Mouse (Mus musculus): ENCODE results near the gene 2010111I01Rik. TPM values are rescaled to one million over a fixed set of nuclear protein-coding genes. Genes with fewer than 3 reads are reported as not detected.

2010111I01Rik gene
- polyA plus RNA-seq, 1 experiment from 2014 or later = 93.5 TPM

DNA sequence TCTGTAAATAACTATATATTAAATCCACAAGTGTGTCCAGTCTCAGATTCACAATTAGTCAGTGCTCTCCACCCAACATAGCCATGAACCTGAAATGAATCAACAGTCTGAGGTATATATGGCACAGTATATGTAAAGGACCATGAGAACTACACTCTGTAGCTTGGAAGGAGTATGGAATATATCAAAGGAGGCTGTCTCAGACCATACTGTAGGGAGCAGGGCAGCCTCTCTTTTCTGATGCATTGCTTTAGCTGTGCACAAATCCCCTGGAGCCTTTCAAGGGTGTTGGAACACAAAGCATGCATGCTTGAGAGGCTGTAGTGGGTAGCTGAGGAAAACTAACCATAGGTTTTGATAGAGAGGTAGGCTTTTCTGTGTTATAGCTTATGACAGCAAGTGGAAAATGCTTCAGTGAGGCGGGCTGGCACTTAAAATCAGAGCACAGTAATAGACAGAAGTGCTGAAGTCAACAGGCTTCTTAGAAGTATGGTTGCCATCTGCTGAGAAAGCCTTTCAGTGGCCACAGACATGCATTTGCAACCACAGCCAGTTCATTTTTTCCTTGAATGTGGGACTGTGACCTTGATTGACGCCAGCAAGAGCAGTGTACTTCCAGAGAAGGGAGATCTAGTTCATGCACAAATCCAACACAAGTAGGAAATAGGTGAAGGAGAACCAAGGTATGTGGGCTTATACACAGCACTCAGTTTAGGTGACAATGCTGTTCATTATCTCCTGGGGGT, 45.8 kb downstream of the 2010111I01Rik start:
- ATAC-seq = no peak
- Histone ChIP-seq H3K9me3 (no peaks in the 10 kb centered on the region), H3K4me1 (replicated peaks) (no peaks in the 10 kb centered on the region), H3K4me2 (replicated peaks) (no peak overlapping the region), H3K27ac (no peak overlapping the region), H3K4me3 (replicated peaks) (no peak overlapping the region), H3K27me3 (replicated peaks) (no peaks in the 10 kb centered on the region), H3K36me3 (no peaks in the 10 kb centered on the region), H3K9ac (no peak overlapping the region)
- 78% methylated on average over 2 of the region's 2 CpGs for WGBS

DNA sequence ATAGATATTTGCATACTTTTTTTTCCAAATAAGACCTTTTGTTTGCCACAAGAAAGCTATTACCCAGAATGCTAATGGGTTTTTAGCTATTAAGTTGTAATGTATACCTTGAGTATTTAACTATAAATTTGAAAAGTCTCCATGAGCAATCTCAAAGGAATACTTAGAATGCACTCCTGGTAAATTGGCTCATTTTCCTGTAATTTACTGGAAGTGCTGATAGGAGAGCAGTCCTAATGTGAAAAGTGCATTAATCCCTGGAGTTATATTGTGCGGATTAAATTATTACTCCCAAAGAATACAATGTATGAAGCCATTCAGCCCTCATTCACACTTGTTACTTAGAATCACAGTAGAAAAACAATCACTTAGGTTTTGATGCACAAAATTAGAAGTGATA, 49.7 kb downstream of the 2010111I01Rik start:
- WGBS = 94% methylated on average over 1 of the region's 1 CpGs
- no peak overlapping the region for H3K4me3 ChIP-seq (replicated peaks)
- H3K9me3 ChIP-seq = no peaks in the 10 kb centered on the region
- no peak for ATAC-seq
- no peaks in the 10 kb centered on the region for H3K36me3 ChIP-seq
- no peak overlapping the region for H3K27ac ChIP-seq
- H3K4me1 ChIP-seq (replicated peaks) = no peaks in the 10 kb centered on the region
- no peaks in the 10 kb centered on the region for H3K27me3 ChIP-seq (replicated peaks)
- H3K4me2 ChIP-seq (replicated peaks) = no peak overlapping the region
- H3K9ac ChIP-seq = no peak overlapping the region

DNA sequence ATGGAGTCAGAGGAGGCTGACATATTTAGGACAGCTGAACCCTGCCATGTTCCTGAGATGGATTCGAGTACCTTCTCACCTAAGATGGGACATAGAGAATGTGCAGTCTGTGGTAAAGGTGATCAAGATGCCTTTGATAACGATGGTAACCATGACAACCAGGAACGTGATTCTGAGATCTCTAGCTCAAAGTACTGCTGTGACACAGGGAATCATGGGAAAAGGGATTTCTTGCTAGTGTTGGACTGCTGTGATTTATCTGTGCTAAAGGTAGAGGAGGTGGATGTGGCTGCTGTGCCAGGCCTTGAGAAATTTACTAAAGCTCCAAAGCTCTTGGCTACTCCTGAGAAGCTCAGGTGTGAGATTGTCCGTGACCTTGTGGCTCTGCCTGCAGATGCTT, 50.7 kb downstream of the 2010111I01Rik start:
- H3K36me3 ChIP-seq = no peaks in the 10 kb centered on the region
- H3K4me2 ChIP-seq (replicated peaks) = no peak overlapping the region
- H3K27me3 ChIP-seq (replicated peaks) = no peaks in the 10 kb centered on the region
- no peak overlapping the region for H3K27ac ChIP-seq
- no peak for ATAC-seq
- H3K9ac ChIP-seq = no peak overlapping the region
- no peaks in the 10 kb centered on the region for H3K9me3 ChIP-seq
- H3K4me1 ChIP-seq (replicated peaks) = no peaks in the 10 kb centered on the region
- no peak overlapping the region for H3K4me3 ChIP-seq (replicated peaks)
- 76% methylated on average over 4 of the region's 4 CpGs for WGBS

DNA sequence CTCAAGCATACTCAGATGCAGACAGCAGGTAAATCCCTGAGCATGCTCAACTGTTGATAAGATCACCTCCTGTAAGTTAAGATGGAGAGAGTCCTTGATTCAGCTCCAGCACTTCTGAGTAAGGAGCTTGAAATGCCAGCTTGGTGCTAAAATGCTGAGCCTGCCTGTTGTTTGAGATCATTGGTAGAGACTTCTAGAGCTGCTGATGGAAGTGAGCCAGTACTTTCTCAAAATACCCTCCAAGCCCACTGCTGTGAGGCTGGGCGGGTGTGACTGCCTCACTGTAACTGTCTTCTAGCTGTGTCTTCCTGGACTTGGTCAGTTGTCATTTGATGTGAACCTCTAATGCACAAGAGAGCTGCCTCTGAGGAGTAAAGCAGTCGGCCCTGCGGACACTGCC, 51.4 kb downstream of the 2010111I01Rik start:
- Histone ChIP-seq H3K36me3 (no peaks in the 10 kb centered on the region), H3K9ac (no peak overlapping the region), H3K4me3 (replicated peaks) (no peak overlapping the region), H3K9me3 (no peaks in the 10 kb centered on the region), H3K4me1 (replicated peaks) (no peaks in the 10 kb centered on the region), H3K4me2 (replicated peaks) (no peak overlapping the region), H3K27ac (no peak overlapping the region), H3K27me3 (replicated peaks) (no peaks in the 10 kb centered on the region)
- 87% methylated on average over 3 of the region's 3 CpGs for WGBS
- ATAC-seq = no peak

DNA sequence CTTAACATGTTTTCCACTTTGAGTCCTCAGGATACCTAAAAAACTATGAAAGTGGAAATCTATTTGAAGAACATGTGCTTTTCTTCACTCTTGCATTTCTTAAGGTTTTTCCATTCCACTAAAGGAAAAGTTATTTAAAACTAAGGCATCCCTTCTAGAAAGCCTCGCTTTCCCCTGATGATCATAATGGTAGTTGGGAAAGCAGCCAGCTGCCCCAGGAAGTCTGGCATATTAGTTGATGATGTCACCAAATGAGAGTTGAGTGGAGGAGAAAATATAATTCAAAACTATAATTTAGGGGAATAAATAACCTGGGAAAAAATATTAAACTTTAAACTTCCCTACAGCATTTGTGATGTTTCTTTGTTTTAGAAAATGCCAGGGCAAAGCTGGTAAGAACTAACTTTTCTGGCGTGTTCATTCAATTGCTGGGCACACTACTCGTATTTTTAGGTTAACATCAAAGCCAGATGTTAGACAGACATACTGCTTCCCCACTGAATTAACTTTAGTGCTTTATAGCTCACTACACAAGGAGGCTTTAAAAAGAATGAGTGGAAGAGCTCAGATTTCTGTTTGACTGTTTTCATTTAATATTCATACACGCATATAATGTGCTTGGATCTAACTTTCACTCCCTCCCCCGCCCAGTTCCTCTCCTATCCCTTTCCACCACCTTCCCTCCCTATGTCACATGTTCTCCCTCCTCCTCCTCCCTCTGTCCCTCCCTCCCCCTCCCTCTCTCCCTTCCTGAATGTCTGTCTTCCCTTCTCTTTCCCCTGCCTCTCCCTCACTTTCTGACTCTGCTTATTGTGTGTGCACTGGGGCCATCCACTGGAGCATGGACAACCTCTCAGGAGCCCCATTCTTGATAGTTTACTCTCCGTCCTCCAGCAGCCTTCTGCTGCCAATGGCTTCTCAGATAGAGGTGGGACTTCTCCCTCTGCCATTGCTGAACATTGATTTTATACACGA, 58.8 kb downstream of the 2010111I01Rik start:
- Histone ChIP-seq H3K36me3 (no peaks in the 10 kb centered on the region), H3K9ac (no peak overlapping the region), H3K4me2 (replicated peaks) (no peak overlapping the region), H3K27me3 (replicated peaks) (no peaks in the 10 kb centered on the region), H3K4me1 (replicated peaks) (0 out of 2 replicates have a peak, but pooled peaks cover 3% of the 10 kb centered on the region), H3K4me3 (replicated peaks) (no peak overlapping the region), H3K27ac (0 out of 2 replicates have a peak overlapping the region, but pooled peaks have one; percentile 27), H3K9me3 (no peaks in the 10 kb centered on the region)
- no peak; the same call in 1 of the 2 replicates for ATAC-seq
- WGBS = 44% methylated on average over 7 of the region's 7 CpGs

DNA sequence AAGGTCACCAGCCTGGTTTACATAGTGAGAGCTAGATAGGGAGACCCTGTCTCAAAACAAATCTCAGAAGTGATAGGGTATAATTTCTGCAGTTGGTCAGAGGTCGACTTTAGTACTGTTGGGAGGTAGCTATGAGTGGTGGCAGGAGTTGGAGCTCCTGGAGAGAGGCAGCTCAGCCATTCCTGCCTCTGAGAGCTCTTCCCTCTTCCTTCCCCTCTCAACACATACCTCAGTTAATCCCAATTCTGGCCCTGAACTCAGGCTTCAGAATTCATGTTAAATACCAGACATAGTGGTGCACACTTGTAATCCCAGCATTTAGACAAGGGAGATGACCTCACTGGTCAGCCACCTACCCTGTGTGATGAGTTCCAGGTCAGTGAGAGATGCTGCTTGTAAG, 65.3 kb downstream of the 2010111I01Rik start:
- no peak overlapping the region for H3K27ac ChIP-seq
- 42% methylated on average over 1 of the region's 1 CpGs for whole genome bisulfite sequencing
- no peak overlapping the region for H3K9ac ChIP-seq
- no peaks in the 10 kb centered on the region for H3K9me3 ChIP-seq
- no peaks in the 10 kb centered on the region for H3K4me1 ChIP-seq (replicated peaks)
- H3K36me3 ChIP-seq = no peaks in the 10 kb centered on the region
- H3K27me3 ChIP-seq (replicated peaks) = no peaks in the 10 kb centered on the region
- no peak overlapping the region for H3K4me3 ChIP-seq (replicated peaks)
- H3K4me2 ChIP-seq (replicated peaks) = no peak overlapping the region
- no peak for ATAC-seq

DNA sequence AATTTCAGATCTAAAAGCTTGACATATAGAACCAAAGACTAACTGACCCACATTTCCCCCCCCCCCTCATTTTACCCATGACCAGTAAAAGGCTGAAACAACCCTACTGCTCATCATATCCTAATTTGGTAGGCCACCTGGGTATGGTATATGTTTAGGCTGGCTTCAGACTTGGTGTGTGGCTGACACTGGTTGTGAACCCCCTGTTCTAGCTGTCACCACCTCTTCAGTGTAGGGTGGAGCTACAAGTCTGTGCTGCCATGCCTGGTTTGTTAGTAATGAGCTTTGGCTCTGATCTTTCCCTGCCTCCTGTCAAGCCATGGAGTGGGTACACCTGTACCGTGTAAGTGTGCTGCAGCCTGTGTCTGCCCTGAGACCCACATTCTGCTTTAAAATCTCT, 66.6 kb downstream of the 2010111I01Rik start:
- no peaks in the 10 kb centered on the region for H3K27me3 ChIP-seq (replicated peaks)
- H3K4me1 ChIP-seq (replicated peaks) = no peaks in the 10 kb centered on the region
- H3K9ac ChIP-seq = no peak overlapping the region
- H3K36me3 ChIP-seq = no peaks in the 10 kb centered on the region
- no peak overlapping the region for H3K4me2 ChIP-seq (replicated peaks)
- WGBS = 84% methylated on average over 1 of the region's 1 CpGs
- no peaks in the 10 kb centered on the region for H3K9me3 ChIP-seq
- H3K4me3 ChIP-seq (replicated peaks) = no peak overlapping the region
- ATAC-seq = no peak
- H3K27ac ChIP-seq = no peak overlapping the region

DNA sequence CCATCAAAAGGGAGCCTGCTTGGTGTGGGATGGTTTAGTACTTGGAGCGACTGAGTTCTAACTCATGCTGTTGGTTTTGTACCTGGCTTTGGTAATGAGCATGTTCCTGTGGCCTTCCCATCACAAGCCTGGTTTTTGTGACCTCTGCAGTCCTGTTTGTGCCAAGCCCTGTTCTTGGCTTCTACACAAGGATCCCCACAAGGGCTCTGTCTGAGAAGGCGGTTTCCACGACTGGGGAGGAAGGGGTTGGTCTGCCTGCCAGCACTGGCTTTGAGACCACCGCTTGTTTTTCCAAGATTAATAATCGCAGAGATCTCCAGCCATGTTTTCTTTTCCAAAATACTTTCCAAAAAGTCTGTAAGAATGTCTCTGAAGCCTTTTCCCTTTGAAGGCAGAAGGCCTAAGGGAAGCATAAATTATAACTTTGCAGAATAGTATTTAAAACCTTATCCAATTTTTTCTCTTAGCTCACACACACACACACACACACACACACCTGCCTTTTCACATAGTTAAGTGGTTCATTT, 67.7 kb downstream of the 2010111I01Rik start:
- Histone ChIP-seq H3K4me3 (replicated peaks) (no peak overlapping the region), H3K4me2 (replicated peaks) (no peak overlapping the region), H3K4me1 (replicated peaks) (no peaks in the 10 kb centered on the region), H3K27ac (no peak overlapping the region), H3K9ac (no peak overlapping the region), H3K36me3 (no peaks in the 10 kb centered on the region), H3K27me3 (replicated peaks) (no peaks in the 10 kb centered on the region), H3K9me3 (no peaks in the 10 kb centered on the region)
- no peak for ATAC-seq
- WGBS = 73% methylated on average over 5 of the region's 5 CpGs

DNA sequence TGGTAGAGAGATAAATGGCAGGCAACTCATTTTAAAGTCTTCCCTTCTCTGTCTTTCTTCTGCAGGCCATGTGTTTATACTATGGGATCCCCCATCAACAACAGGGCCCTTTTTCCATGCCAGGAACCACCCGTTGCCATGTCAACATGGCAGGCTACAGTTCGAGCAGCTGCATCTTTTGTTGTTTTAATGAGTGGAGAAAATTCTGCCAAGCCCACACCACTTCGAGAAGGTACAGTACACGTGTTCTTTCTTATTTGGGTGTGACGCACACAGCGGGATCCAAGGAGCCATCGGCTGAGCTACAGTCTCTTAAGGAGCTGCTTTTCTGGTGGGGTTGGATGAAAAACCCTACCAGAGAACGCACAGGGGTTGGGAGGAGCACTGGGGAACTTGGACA, 68.3 kb downstream of the 2010111I01Rik start:
- 65% methylated on average over 8 of the region's 8 CpGs for WGBS
- Histone ChIP-seq H3K4me3 (replicated peaks) (no peak overlapping the region), H3K9me3 (no peaks in the 10 kb centered on the region), H3K27ac (no peak overlapping the region), H3K9ac (no peak overlapping the region), H3K36me3 (no peaks in the 10 kb centered on the region), H3K4me1 (replicated peaks) (0 out of 2 replicates have a peak, but pooled peaks cover 2% of the 10 kb centered on the region), H3K27me3 (replicated peaks) (no peaks in the 10 kb centered on the region), H3K4me2 (replicated peaks) (no peak overlapping the region)
- ATAC-seq = no peak

DNA sequence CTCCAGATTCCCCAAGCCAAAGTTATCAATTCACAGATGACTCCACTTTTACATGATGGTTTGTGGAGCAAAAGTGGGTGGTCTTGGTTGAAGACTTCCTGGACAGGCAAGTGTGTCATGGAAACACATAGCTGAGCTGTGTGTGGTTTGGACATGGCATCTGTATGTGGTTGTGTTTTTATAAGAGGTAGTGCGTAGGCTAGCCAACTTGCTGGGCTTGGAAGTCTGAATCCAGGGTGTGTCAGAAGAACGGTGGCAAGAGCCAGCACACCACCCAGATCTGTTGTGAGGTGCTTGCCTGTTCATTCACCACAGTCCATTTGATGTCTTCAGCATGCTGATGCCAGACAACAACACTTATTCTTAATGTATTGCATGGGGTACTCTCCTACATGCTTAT, 68.7 kb downstream of the 2010111I01Rik start:
- Histone ChIP-seq H3K9ac (no peak overlapping the region), H3K4me2 (replicated peaks) (no peak overlapping the region), H3K9me3 (no peaks in the 10 kb centered on the region), H3K27ac (no peak overlapping the region), H3K4me1 (replicated peaks) (0 out of 2 replicates have a peak, but pooled peaks cover 2% of the 10 kb centered on the region), H3K36me3 (no peaks in the 10 kb centered on the region), H3K4me3 (replicated peaks) (no peak overlapping the region), H3K27me3 (replicated peaks) (no peaks in the 10 kb centered on the region)
- WGBS = 90% methylated on average over 2 of the region's 2 CpGs
- ATAC-seq = no peak

DNA sequence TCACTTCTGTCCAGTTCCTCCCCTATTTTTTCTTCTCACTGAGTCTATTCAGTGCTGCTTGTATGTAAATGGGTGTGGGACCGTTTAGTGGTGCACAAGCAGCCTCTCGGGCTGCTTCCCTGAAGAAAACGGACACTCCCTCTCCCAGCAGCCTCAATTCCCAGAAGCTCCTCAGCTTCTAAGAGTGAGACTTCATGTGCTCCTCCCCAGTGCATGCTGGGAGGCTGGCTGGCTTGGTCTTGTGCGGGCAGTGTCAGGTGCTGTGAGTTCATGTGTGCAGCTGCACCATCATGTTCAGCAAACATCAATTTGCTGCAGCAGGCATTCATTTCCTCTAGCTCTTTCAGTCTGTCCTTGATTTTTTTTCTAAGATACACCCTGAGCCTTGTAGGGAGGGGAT, 70.0 kb downstream of the 2010111I01Rik start:
- Histone ChIP-seq H3K9me3 (no peaks in the 10 kb centered on the region), H3K27me3 (replicated peaks) (no peaks in the 10 kb centered on the region), H3K4me3 (replicated peaks) (no peak overlapping the region), H3K9ac (no peak overlapping the region), H3K27ac (no peak overlapping the region), H3K36me3 (no peaks in the 10 kb centered on the region), H3K4me1 (replicated peaks) (peaks cover 7% of the 10 kb centered on the region), H3K4me2 (replicated peaks) (no peak overlapping the region)
- no peak for ATAC-seq
- 58% methylated on average over 4 of the region's 4 CpGs for WGBS

DNA sequence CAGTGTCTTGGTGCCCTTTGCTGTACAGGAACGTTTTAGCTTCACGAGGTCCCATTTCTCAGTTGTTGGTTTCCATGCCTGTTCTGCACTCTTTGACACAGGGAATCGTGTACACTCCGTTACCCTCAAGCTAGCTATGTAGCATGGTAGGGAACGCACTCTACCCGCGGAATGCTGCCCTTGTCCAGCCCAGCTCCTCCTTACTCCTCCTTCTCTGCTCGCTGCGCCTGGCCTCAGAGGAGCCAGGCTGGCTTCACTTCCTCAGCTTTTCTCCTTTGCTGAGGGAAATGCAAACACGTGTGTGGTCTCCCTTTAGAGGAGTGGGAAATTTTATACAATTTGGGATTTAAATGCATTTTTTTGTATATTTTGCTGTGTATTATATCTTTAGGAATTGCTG, 73.2 kb downstream of the 2010111I01Rik start:
- H3K9ac ChIP-seq = no peak overlapping the region

More for the DNA sequence above, 73.2 kb downstream of the 2010111I01Rik start:
- H3K4me1 ChIP-seq (replicated peaks) = peaks cover 7% of the 10 kb centered on the region
- no peaks in the 10 kb centered on the region for H3K9me3 ChIP-seq
- no peaks in the 10 kb centered on the region for H3K27me3 ChIP-seq (replicated peaks)
- H3K36me3 ChIP-seq = no peaks in the 10 kb centered on the region
- H3K27ac ChIP-seq = no peak overlapping the region
- H3K4me3 ChIP-seq (replicated peaks) = no peak overlapping the region
- no peak for ATAC-seq
- 47% methylated on average over 10 of the region's 10 CpGs for WGBS
- H3K4me2 ChIP-seq (replicated peaks) = no peak overlapping the region
